Mouse (Mus musculus) stomach, postnatal 0 days (tissue): ENCODE results near the gene Myh7. TPM values are rescaled to one million over a fixed set of nuclear protein-coding genes. Genes with fewer than 3 reads are reported as not detected.
"Not testable (repeated sequence)": the region's sequence is repeated elsewhere in the genome, so short reads cannot be mapped to it uniquely, and the experiment has no call there.

Source experiments
- ATAC-seq: fragments of 200-750 bp; cut with Nextera tagmentation; 2 replicates; pipeline ENCODE4 v1.8.0; 2017; ENCODE audit not compliant: low FRiP score, low TSS enrichment
- DNase-seq: peaks from one replicate; pipeline ENCODE4 v3.0.0-alpha.2; 2016; ENCODE audit warnings: low spot score
- H3K27ac ChIP-seq: fragments of 300-500 bp; sonication (generic); replicated peaks from 2 replicates; pipeline ENCODE4 v1.5.1; 2014; ENCODE audit warnings: mild to moderate bottlenecking, control low read depth
- H3K27me3 ChIP-seq: fragments of 300-500 bp; sonication (generic); 2 replicates; pipeline ENCODE4 v1.6.1; 2014; ENCODE audit warnings: low read length; ENCODE audit not compliant: control insufficient read depth, insufficient read depth
- H3K36me3 ChIP-seq: fragments of 300-500 bp; sonication (generic); 2 replicates; pipeline ENCODE4 v1.6.1; 2014; ENCODE audit warnings: low read length, mixed read lengths; ENCODE audit not compliant: control insufficient read depth, insufficient read depth
- H3K4me1 ChIP-seq: fragments of 300-500 bp; sonication (generic); replicated peaks from 2 replicates; pipeline ENCODE4 v1.6.1; 2014; ENCODE audit warnings: antibody characterized with exemption; ENCODE audit not compliant: control insufficient read depth, insufficient read depth
- H3K4me2 ChIP-seq: fragments of 300-500 bp; sonication (generic); replicated peaks from 2 replicates; pipeline ENCODE4 v1.6.1; 2014; ENCODE audit warnings: low read depth, mild to moderate bottlenecking, control low read depth, moderate library complexity
- H3K4me3 ChIP-seq: fragments of 300-500 bp; sonication (generic); 2 replicates; pipeline ENCODE4 v1.5.1; 2014; ENCODE audit warnings: low read depth, low read length, control low read depth
- H3K9ac ChIP-seq: fragments of 300-500 bp; sonication (generic); 2 replicates; pipeline ENCODE4 v1.6.1; 2014; ENCODE audit warnings: mild to moderate bottlenecking, low read length, control low read depth, mixed read lengths
- H3K9me3 ChIP-seq: fragments of 300-500 bp; sonication (generic); 2 replicates; pipeline ENCODE4 v1.6.1; 2016; ENCODE audit warnings: low read length; ENCODE audit not compliant: control insufficient read depth
- CTCF ChIP-seq: IDR thresholded peaks from 2 replicates; pipeline ENCODE4 v1.5.1; 2016; ENCODE audit warnings: antibody characterized with exemption, low read depth, mild to moderate bottlenecking, moderate library complexity
- EP300 ChIP-seq: optimal IDR thresholded peaks from 2 replicates; pipeline ENCODE3; 2016; ENCODE audit warnings: antibody characterized with exemption
- WGBS: fragments of 180-500 bp; shearing (Covaris S2); extraction: QIAGEN DNeasy Blood & Tissue Kit; methylation state at CpG from one replicate; pipeline ENCODE4 v1.1.7; 2014; 5-methylcytosine and 5-hydroxymethylcytosine counted together
- polyA plus RNA-seq: library from polyadenylated mRNA; unstranded; fragments of >200 nt; fragmentation: Nextera tagmentation; extraction: Ambion mirVana; gene quantifications from 2 replicates; pipeline ENCODE4 v1.2.1, GENCODE M21; 2015

The Myh7 gene
- polyA plus RNA-seq, 1 experiment from 2014 or later = 1.4 TPM

DNA sequence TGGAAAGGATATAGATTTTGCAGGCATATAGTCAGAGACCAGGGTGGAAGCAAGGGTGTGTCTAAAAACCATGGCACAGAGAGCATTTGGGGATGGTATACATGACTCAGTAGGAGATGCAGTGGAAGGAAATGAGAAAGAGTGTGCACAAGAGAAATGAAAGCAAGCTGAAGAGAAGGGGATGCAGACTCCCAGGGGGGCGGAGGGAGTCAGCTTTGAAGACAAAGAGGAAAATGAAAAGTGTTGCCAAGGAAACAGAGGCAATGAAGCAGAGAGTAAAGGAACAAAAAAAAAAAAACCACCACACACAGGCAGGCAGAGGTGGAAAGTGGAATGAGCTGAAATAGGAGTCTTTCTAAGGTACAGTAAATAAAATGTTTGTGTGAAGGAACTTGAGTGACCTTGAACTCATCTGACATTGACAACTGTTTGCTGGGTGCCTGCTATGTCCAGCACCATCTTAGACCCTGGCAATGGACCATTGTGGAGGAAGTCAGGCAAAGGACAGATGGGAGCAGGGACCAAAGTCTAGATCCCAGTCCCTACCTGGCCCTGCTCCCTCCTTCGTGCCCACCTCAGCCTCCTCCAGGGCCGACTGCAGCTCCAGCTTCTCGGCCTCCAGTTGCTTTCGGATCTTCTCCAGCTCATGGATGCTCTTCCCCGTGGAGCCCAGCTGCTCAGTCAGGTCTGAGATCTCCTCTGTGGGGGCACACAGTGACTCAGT lies 20.2 kb downstream of the Myh7 start:
- DNase-seq = no peak
- Histone ChIP-seq H3K27me3 (no peaks in the 10 kb centered on the region), H3K9me3 (no peaks in the 10 kb centered on the region), H3K4me3 (no peak overlapping the region), H3K9ac (no peak overlapping the region), H3K4me2 (no peak overlapping the region), H3K27ac (no peak overlapping the region), H3K4me1 (no peaks in the 10 kb centered on the region), H3K36me3 (no peaks in the 10 kb centered on the region)
- no peak for ATAC-seq
- 91% methylated on average over 6 of the region's 6 CpGs for WGBS
- no peak for TF ChIP-seq CTCF
- no peak for TF ChIP-seq EP300

DNA sequence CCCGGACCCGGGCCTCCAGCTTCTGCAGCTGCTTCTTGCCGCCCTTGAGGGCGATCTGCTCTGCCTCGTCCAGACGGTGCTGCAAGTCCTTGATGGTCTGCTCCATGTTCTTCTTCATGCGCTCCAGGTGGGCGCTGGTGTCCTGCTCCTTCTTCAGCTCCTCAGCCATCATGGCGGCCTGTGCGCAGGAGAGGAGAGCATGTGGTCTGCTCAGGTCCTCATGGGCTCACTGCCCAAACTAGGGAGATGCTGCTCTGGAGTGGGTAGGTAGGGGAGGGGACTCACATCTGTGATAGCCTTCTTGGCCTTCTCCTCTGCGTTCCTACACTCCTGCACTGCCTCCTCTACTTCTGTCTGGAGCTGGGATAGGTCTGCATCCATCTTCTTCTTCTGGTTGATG lies 21.6 kb downstream of the Myh7 start:
- DNase-seq, H3K4me2 ChIP-seq: not testable (repeated sequence)

DNA sequence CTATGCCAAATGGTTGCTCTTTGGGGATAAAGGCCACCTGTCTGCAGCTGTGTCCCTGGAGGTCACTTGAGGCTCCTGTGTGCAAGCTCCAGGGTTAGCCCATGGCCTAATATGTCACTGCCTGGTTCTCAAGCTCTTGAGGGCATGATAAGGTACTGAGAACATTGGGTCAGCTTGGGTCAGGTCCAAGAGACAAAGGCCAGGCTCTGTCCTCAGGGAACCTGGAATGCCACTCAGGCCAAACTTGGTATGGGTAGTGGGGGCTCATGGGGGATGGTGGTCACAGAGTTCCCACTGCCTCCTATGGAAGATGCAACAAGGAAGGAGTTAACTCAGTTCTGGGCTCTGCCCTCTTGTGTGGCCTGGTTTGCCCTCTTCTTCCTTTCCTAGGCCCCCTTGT lies 26.1 kb downstream of the Myh7 start:
- no peaks in the 10 kb centered on the region for H3K9me3 ChIP-seq
- no peaks in the 10 kb centered on the region for H3K27me3 ChIP-seq
- no peak for TF ChIP-seq EP300
- TF ChIP-seq CTCF = no peak
- no peaks in the 10 kb centered on the region for H3K4me1 ChIP-seq
- ATAC-seq = no peak
- no peak overlapping the region for H3K27ac ChIP-seq
- no peak for DNase-seq
- no peak overlapping the region for H3K9ac ChIP-seq
- no peak overlapping the region for H3K4me3 ChIP-seq
- no peak overlapping the region for H3K4me2 ChIP-seq
- H3K36me3 ChIP-seq = no peaks in the 10 kb centered on the region

More for the DNA sequence above, 21.6 kb downstream of the Myh7 start:
- WGBS = 91% methylated on average over 7 of the region's 11 CpGs
- H3K4me3 ChIP-seq, H3K27ac ChIP-seq, H3K36me3 ChIP-seq, H3K27me3 ChIP-seq, H3K9me3 ChIP-seq, H3K4me1 ChIP-seq, ATAC-seq, H3K9ac ChIP-seq: not testable (repeated sequence)

DNA sequence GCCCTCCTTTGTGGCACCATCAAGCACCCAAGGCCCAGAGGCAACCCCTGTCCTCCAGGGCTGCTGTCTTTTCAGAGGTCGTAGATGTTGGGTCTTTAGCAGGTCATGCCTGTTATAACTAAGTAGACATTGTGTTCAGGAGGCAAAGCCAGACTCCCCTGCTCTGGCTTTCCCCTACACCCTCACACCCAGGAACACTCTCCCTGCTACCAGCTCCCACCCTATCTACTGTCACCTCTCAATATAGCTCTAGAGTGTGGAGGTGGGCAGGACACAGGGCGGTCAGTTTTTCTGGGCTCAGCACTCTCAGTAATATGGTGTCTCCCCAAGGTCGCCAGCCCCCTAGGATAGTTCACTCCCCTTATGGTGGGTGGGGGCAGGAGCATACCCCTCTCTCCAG lies 26.6 kb downstream of the Myh7 start:
- ATAC-seq (no peak), DNase-seq (no peak)
- no peak overlapping the region for H3K27ac ChIP-seq
- TF ChIP-seq CTCF (no peak), EP300 (no peak)
- no peak overlapping the region for H3K4me2 ChIP-seq
- WGBS = 86% methylated on average over 3 of the region's 3 CpGs
- H3K4me3 ChIP-seq = no peak overlapping the region
- H3K9me3 ChIP-seq = no peaks in the 10 kb centered on the region
- no peaks in the 10 kb centered on the region for H3K36me3 ChIP-seq
- no peaks in the 10 kb centered on the region for H3K4me1 ChIP-seq
- H3K27me3 ChIP-seq = no peaks in the 10 kb centered on the region
- no peak overlapping the region for H3K9ac ChIP-seq

GRCm38 (mm10) chr14:54966320-54966977 lies 28.0 kb downstream of the Myh7 start, which contains the start of gene Myh6:
Myh6 (minus strand) TSS chr14:54966927.
- no peak for DNase-seq
- Histone ChIP-seq H3K36me3 (no peaks in the 10 kb centered on the region), H3K27me3 (no peaks in the 10 kb centered on the region)

DNA sequence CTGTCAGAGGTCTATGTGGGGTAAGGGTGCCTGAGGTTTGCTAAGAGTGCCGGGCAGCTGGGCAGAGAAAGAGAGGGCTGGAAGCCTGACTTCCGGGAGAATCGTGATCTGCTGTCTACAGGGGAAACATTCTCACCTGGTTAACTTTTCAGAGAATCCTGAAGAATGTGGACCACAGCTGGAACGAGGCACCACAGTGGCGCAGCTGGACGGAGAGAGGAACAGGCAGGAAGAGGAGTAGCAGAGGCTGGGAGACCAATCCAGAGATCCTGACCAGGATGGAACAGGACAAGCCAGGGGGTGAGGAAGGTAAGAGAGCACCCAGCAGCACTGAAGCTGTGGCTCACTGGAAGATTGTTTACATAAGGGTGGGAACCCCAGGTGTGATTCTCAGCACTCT lies 28.8 kb downstream of the Myh7 start:
- H3K27ac ChIP-seq = no peak overlapping the region
- WGBS = 54% methylated on average over 6 of the region's 6 CpGs
- ATAC-seq = no peak

More at GRCm38 (mm10) chr14:54966320-54966977, 28.0 kb downstream of the Myh7 start, which contains the start of gene Myh6:
- Histone ChIP-seq H3K4me3 (no peak within 1 kb of the TSS), H3K4me2 (no peak within 1 kb of the TSS), H3K9ac (no peak within 1 kb of the TSS), H3K27ac (no peak within 1 kb of the TSS), H3K9me3 (no peaks in the 10 kb centered on the region), H3K4me1 (no peaks in the 10 kb centered on the region)
- no peak for ATAC-seq
- TF ChIP-seq EP300 (no peak), CTCF (no peak)
- WGBS = 63% methylated on average over 7 of the region's 7 CpGs

More for the DNA sequence above, 28.8 kb downstream of the Myh7 start:
- no peak overlapping the region for H3K9ac ChIP-seq
- TF ChIP-seq EP300 (no peak), CTCF (no peak)
- no peak overlapping the region for H3K4me3 ChIP-seq
- no peaks in the 10 kb centered on the region for H3K9me3 ChIP-seq
- H3K27me3 ChIP-seq = no peaks in the 10 kb centered on the region
- H3K36me3 ChIP-seq = no peaks in the 10 kb centered on the region
- no peaks in the 10 kb centered on the region for H3K4me1 ChIP-seq
- no peak for DNase-seq
- H3K4me2 ChIP-seq = no peak overlapping the region
